Mouse (Mus musculus) forebrain, embryonic 15.5 days (tissue): ENCODE data around the gene Trex1. TPM values are rescaled to one million over a fixed set of nuclear protein-coding genes. Genes with fewer than 3 reads are reported as not detected.

ENCODE experiments used
- ATAC-seq: fragments of 200-750 bp; cut with Nextera tagmentation; replicated peaks from 2 replicates; pipeline ENCODE4 v1.8.0; 2017; ENCODE audit warnings: mild to moderate bottlenecking, moderate TSS enrichment, moderate library complexity
- H3K27ac ChIP-seq: fragments of 300-500 bp; sonication (generic); replicated peaks from 2 replicates; pipeline ENCODE4 v1.5.1; 2015; ENCODE audit warnings: mild to moderate bottlenecking, inconsistent platforms
- H3K27me3 ChIP-seq: fragments of 300-500 bp; sonication (generic); 2 replicates; pipeline ENCODE4 v1.6.1; 2015; ENCODE audit warnings: inconsistent platforms
- H3K36me3 ChIP-seq: fragments of 300-500 bp; sonication (generic); 2 replicates; pipeline ENCODE4 v1.6.1; 2015; ENCODE audit warnings: mild to moderate bottlenecking, inconsistent platforms
- H3K4me1 ChIP-seq: fragments of 300-500 bp; sonication (generic); 2 replicates; pipeline ENCODE4 v1.6.1; 2015; ENCODE audit warnings: inconsistent platforms
- H3K4me2 ChIP-seq: fragments of 300-500 bp; sonication (generic); replicated peaks from 2 replicates; pipeline ENCODE4 v1.6.1; 2015; ENCODE audit warnings: mild to moderate bottlenecking, inconsistent platforms
- H3K4me3 ChIP-seq: fragments of 300-500 bp; sonication (generic); 2 replicates; pipeline ENCODE4 v1.5.1; 2015; ENCODE audit warnings: mild to moderate bottlenecking, inconsistent platforms
- H3K9ac ChIP-seq: fragments of 300-500 bp; sonication (generic); replicated peaks from 2 replicates; pipeline ENCODE4 v1.6.1; 2015; ENCODE audit warnings: mild to moderate bottlenecking, inconsistent platforms
- H3K9me3 ChIP-seq: fragments of 300-500 bp; sonication (generic); 2 replicates; pipeline ENCODE4 v1.6.1; 2016; ENCODE audit warnings: inconsistent platforms
- WGBS: fragments of 180-500 bp; shearing (Covaris S2); methylation state at CpG from one replicate; pipeline ENCODE4 v1.1.7; 2015; ENCODE audit warnings: mixed read lengths; 5-methylcytosine and 5-hydroxymethylcytosine counted together
- polyA plus RNA-seq: library from polyadenylated mRNA; unstranded; fragments of >200 nt; fragmentation: Nextera tagmentation; extraction: Ambion mirVana; gene quantifications from 2 replicates; pipeline ENCODE4 v1.2.1, GENCODE M21; 2015

Trex1 gene
- polyA plus RNA-seq, 1 experiment from 2014 or later, result 16.7 TPM

DNA sequence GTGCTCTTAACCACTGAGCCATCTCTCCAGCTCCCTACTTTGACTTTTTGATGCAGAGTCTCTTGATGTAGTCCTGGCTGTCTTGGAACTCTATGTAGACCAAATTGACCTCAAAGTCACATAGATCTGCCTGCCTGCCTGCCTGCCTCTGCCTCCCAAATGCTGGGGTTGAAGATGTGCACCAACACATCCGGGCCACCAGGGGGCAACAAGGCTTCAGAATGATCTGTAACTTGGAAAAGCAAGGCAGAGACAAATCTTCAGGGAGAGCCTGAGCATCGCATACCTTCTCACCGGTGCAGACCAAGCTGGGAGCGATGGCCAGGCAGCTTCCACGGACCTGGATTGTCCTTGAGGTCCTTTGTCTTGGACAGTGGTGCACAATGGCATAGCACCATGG is 13.2 kb downstream of the Trex1 start:
- H3K9me3 ChIP-seq, result no peaks in the 10 kb centered on the region
- ATAC-seq, result no peak
- 45% methylated on average over 5 of the region's 5 CpGs for whole genome bisulfite sequencing

GRCm38 (mm10) chr9:109041351-109041750 is 18.2 kb downstream of the Trex1 start:
- ATAC-seq, result no peak
- Histone ChIP-seq H3K4me2 (no peak overlapping the region), H3K27ac (no peak overlapping the region), H3K4me1 (peaks cover 14% of the 10 kb centered on the region), H3K36me3 (no peaks in the 10 kb centered on the region), H3K27me3 (no peaks in the 10 kb centered on the region), H3K9ac (no peak overlapping the region), H3K9me3 (no peaks in the 10 kb centered on the region), H3K4me3 (no peak overlapping the region)
- WGBS, result 72% methylated on average over 7 of the region's 7 CpGs

More for the DNA sequence above, 13.2 kb downstream of the Trex1 start:
- no peak overlapping the region for H3K4me2 ChIP-seq
- no peaks in the 10 kb centered on the region for H3K36me3 ChIP-seq
- H3K27me3 ChIP-seq, result no peaks in the 10 kb centered on the region
- H3K27ac ChIP-seq, result no peak overlapping the region
- H3K9ac ChIP-seq, result no peak overlapping the region
- no peak overlapping the region for H3K4me3 ChIP-seq
- H3K4me1 ChIP-seq, result no peaks in the 10 kb centered on the region

- no peaks in the 10 kb centered on the region for H3K27me3 ChIP-seq
- no peak overlapping the region for H3K27ac ChIP-seq
- no peak overlapping the region for H3K4me2 ChIP-seq
- no peaks in the 10 kb centered on the region for H3K9me3 ChIP-seq
- no peaks in the 10 kb centered on the region for H3K36me3 ChIP-seq
- WGBS, result 71% methylated on average over 6 of the region's 6 CpGs
- H3K9ac ChIP-seq, result 0 out of 2 replicates have a peak overlapping the region, but pooled peaks have one; percentile 19
- peaks cover 14% of the 10 kb centered on the region for H3K4me1 ChIP-seq
- no peak overlapping the region for H3K4me3 ChIP-seq
- no peak for ATAC-seq
Measured at GRCm38 (mm10) chr9:109040906-109041305, 18.6 kb downstream of the Trex1 start.

GRCm38 (mm10) chr9:109040216-109040615 is 19.3 kb downstream of the Trex1 start:
- Histone ChIP-seq H3K9ac (no peak overlapping the region), H3K27ac (no peak overlapping the region), H3K4me1 (peaks cover 14% of the 10 kb centered on the region), H3K4me2 (no peak overlapping the region), H3K9me3 (no peaks in the 10 kb centered on the region), H3K27me3 (no peaks in the 10 kb centered on the region), H3K36me3 (no peaks in the 10 kb centered on the region), H3K4me3 (no peak overlapping the region)
- no peak for ATAC-seq
- 86% methylated on average over 8 of the region's 8 CpGs for WGBS

DNA sequence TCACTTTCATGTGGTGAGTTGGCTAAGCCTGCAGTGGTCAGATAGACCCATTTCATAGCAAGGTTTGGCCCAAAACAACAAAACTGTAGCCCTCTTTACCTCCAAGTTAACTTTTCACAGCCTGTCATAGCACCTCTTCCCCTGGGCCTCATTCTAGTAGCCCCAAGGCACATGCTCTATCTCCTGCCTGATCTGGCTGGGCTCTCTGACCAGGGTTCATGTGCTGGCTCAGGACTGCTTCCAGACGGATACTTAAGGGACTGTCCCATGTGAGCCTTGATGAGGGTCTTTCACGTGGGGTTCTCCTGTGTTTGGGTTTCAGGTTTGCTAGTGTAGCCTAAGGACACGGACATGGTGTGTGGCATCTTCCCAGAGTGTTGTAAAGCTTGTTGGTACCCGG is 19.9 kb downstream of the Trex1 start:
- Histone ChIP-seq H3K9ac (no peak overlapping the region), H3K4me2 (no peak overlapping the region), H3K27ac (no peak overlapping the region), H3K4me1 (peaks cover 14% of the 10 kb centered on the region), H3K9me3 (no peaks in the 10 kb centered on the region), H3K36me3 (no peaks in the 10 kb centered on the region), H3K27me3 (no peaks in the 10 kb centered on the region), H3K4me3 (no peak overlapping the region)
- WGBS, result 86% methylated on average over 4 of the region's 4 CpGs
- no peak for ATAC-seq

DNA sequence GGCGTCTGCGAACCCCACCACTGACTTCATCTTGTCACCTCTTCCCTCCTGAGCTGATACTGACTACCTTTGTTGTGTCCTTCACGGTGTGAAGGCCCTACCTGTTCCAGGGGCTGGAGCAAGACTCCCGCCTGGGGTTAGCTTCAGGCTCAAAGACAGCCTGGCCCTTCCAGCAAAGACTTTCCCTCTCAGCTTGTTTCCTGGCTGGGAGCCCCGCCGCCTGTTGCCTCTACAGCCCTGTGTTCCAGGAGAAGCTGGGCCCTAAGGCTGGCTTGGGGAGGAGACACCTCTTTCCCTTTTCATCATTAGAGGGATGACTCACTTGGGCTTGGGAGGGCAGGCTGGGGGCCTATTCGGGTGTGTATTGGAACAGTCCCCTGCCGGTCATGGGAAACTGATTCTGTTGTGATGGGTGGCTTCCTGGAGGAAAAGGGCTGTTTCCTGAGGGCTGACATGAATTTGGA is 20.6 kb downstream of the Trex1 start:
- Histone ChIP-seq H3K4me1 (peaks cover 14% of the 10 kb centered on the region), H3K9ac (peak overlapping the region; percentile 63), H3K27me3 (no peaks in the 10 kb centered on the region), H3K36me3 (no peaks in the 10 kb centered on the region), H3K4me3 (peak overlapping the region; percentile 61), H3K27ac (no peak overlapping the region), H3K9me3 (no peaks in the 10 kb centered on the region), H3K4me2 (peak overlapping the region; percentile 96)
- no peak; the same call in 1 of the 2 replicates for ATAC-seq
- WGBS, result 25% methylated on average over 8 of the region's 8 CpGs

DNA sequence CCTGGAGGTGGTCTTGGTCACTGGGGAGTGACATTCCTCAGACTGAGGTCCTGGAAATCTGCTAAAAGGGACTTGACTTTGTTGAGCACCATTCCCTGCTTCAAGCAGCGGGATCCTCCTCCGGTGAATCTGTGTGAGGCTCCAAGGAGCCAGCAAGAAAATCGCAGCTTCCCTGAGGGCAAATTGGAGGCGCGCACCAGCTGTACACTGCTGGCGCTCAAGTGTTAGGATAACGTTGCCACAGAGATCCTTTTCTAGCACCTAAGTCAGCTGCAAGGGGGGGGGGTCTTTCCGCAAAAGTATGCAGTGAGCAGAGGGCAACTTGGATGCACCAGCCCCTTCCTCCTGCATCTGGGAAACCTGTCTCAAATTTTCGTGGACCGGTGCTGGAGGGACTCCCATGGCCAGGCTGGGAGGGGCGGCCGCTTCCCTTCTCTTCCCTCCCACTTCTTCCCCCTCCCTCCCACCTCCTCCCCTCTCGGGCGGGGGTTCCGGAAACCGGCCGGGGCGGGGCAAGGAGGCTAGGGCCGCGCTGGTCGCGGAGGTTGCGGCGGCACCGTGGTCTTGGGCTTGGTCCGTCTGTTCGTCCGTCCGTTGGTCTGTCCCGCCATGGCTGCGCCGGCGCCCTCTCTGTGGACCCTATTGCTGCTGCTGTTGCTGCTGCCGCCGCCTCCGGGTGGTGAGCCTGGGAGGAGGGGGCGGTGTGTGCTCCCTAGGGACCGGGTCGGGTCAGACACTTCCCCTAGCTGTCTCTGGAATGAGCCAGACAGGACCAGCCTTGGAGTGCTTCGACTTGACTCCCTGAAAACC is 21.2 kb downstream of the Trex1 start, which contains the start of gene Shisa5:
Gene Shisa5, plus strand, starts transcription at position 480 of the 810 bp plus-strand sequence.
- Histone ChIP-seq H3K9me3 (no peaks in the 10 kb centered on the region), H3K4me2 (peak within 1 kb of the TSS; percentile 96), H3K9ac (peak within 1 kb of the TSS; percentile 63), H3K4me1 (peaks cover 14% of the 10 kb centered on the region), H3K36me3 (no peaks in the 10 kb centered on the region), H3K27me3 (no peaks in the 10 kb centered on the region), H3K4me3 (peak within 1 kb of the TSS; percentile 61), H3K27ac (no peak within 1 kb of the TSS)
- WGBS, result 0% methylated on average over 40 of the region's 40 CpGs
- peak; percentile 67 for ATAC-seq

- Histone ChIP-seq H3K9me3 (no peaks in the 10 kb centered on the region), H3K27me3 (no peaks in the 10 kb centered on the region), H3K9ac (no peak overlapping the region), H3K36me3 (peaks cover 3% of the 10 kb centered on the region; the same call in 1 of the 2 replicates), H3K4me3 (no peak overlapping the region), H3K4me1 (no peaks in the 10 kb centered on the region), H3K27ac (no peak overlapping the region), H3K4me2 (no peak overlapping the region)
- WGBS, result 87% methylated on average over 6 of the region's 6 CpGs
- no peak for ATAC-seq
Measured at GRCm38 (mm10) chr9:109032435-109032834, 27.1 kb downstream of the Trex1 start.

GRCm38 (mm10) chr9:109031686-109032085 is 27.8 kb downstream of the Trex1 start:
- WGBS, result 82% methylated on average over 8 of the region's 8 CpGs
- Histone ChIP-seq H3K4me1 (no peaks in the 10 kb centered on the region), H3K9me3 (no peaks in the 10 kb centered on the region), H3K9ac (no peak overlapping the region), H3K4me2 (no peak overlapping the region), H3K27ac (no peak overlapping the region), H3K4me3 (no peak overlapping the region), H3K27me3 (no peaks in the 10 kb centered on the region), H3K36me3 (peaks cover 3% of the 10 kb centered on the region; the same call in 1 of the 2 replicates)
- no peak for ATAC-seq

- Histone ChIP-seq H3K27me3 (no peaks in the 10 kb centered on the region), H3K4me1 (no peaks in the 10 kb centered on the region), H3K27ac (no peak overlapping the region), H3K4me2 (no peak overlapping the region), H3K4me3 (no peak overlapping the region), H3K36me3 (peaks cover 3% of the 10 kb centered on the region; the same call in 1 of the 2 replicates), H3K9me3 (no peaks in the 10 kb centered on the region), H3K9ac (no peak overlapping the region)
- 90% methylated on average over 7 of the region's 7 CpGs for WGBS
- ATAC-seq, result no peak
Measured at GRCm38 (mm10) chr9:109031001-109031400, 28.5 kb downstream of the Trex1 start.

DNA sequence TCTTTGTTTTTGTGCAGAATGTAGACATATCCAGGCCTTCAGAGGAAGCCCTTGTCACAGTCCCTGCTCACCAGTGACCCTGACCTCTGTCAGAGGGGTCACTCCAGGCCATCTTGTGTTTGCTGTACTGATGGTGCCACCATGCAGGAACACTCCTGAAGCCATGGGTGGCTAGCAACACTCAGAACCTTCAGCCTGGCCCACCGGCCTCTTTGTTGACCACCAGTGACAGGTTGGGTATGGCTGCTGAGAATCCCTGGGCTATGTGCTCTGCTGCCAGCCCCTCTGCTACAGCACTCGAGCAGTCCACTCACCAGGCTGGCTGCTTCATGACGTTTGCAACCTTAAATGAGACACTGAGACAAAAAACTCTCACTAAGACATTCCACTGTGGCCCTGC is 29.2 kb downstream of the Trex1 start:
- Histone ChIP-seq H3K9ac (no peak overlapping the region), H3K9me3 (no peaks in the 10 kb centered on the region), H3K36me3 (peaks cover 7% of the 10 kb centered on the region; the same call in 1 of the 2 replicates), H3K4me1 (no peaks in the 10 kb centered on the region), H3K4me3 (no peak overlapping the region), H3K27me3 (no peaks in the 10 kb centered on the region), H3K4me2 (no peak overlapping the region), H3K27ac (no peak overlapping the region)
- 75% methylated on average over 3 of the region's 3 CpGs for WGBS
- no peak for ATAC-seq

DNA sequence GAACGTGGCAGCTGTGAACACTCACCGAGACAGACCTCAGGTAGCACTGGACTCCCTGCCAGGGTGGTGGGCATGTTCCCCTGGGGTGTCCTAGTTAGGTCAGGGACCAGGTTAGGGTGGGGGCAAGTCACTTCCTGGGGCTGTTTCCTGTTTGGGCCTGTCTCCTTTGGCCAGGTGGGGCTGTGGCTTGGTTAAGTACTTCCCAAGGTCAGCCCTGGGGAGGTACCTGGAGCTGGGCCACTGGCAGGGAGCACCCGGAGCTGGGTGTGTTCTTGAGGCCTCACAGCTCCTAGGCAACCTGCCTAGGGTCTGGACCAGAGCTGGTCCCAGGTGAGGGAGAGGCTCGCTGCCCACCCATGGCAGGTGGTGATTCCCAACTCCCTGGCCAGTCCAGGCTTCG is 30.6 kb downstream of the Trex1 start:
- 83% methylated on average over 5 of the region's 5 CpGs for WGBS
- H3K4me1 ChIP-seq, result no peaks in the 10 kb centered on the region
- H3K9ac ChIP-seq, result no peak overlapping the region
- H3K27me3 ChIP-seq, result no peaks in the 10 kb centered on the region
- no peak overlapping the region for H3K4me3 ChIP-seq
- H3K36me3 ChIP-seq, result peaks cover 7% of the 10 kb centered on the region; the same call in 1 of the 2 replicates
- no peak for ATAC-seq
- no peaks in the 10 kb centered on the region for H3K9me3 ChIP-seq
- H3K4me2 ChIP-seq, result no peak overlapping the region
- H3K27ac ChIP-seq, result no peak overlapping the region
